9 mouse cellular contexts compared by ENCODE assay signal in the genomic region with DNA sequence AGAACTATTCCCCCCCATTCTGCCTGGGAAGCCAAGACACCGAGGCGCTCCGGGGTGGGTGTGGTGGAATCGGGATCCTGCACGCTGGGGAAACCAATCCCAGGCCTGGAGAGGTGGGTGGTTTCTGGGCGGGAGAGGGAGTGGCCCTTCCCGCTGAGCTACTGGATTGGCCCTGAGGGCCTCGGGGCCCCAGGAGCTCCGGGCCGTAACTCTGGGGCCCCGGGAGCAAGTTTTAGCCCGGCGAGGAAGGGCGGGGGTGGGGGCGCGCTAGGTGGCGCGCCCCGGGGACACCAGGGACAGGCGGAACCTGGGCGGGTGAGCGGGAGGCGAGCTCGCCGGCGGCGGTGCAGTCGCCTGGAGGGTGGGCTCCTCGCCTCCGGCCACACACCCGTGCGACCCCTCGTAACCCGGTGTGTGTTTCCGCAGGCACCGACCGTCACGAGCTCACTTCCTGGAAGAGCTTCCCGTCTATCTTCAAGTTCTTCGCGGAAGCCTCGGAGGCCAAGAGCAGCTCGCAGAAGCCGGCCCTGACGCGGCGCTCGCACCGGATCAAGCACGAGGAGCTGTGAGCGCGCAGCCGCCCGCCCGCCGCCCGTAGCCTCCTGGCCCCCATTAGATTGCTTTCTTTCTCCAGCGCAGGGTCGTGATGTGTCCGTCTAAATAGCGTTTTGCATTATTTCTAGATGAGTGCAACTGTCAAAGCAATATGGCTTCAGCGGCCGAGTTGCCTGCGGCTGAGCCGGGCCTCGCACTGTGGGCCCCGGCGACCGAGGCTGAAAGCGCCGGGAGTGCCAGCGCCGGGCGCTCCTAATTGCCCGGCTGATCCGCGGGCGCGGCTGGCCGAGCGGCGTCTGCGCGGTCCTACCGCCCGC. TPM values are rescaled to one million over a fixed set of nuclear protein-coding genes. Genes with fewer than 3 reads are reported as not detected.
DNase-seq lines count a peak whose midpoint lies in the region; ATAC-seq lines count a peak whose summit lies in the region.
"Had no signal": no experiment of that assay in that cellular context is flagged by ENCODE, and none has a peak within 500 bp of the region (broad histone marks: within the 10 kb centered on the region; RNA-seq: fewer than 3 reads in every experiment).

No protein-coding gene starts in this region.

- ATAC-seq in cerebellum, adult (ENCODE audit: insufficient number of reproducible peaks, low FRiP score, low TSS enrichment) = peak; percentile 94
- peak; percentile 91 for ATAC-seq in forebrain, embryonic 14.5 days
- peak; percentile 94 for ATAC-seq in liver, embryonic 16.5 days (ENCODE audit: low read depth)
- ATAC-seq in neural tube, embryonic 13.5 days (ENCODE audit: low read depth) = peak; percentile 94

- H3K36me3 ChIP-seq in forebrain, embryonic 14.5 days (ENCODE audit: control insufficient read depth, insufficient read depth, low read length) = no peaks in the 10 kb centered on the region
- no peaks in the 10 kb centered on the region for H3K36me3 ChIP-seq in liver, embryonic 16.5 days (ENCODE audit: control insufficient read depth, insufficient read depth)
- H3K36me3 ChIP-seq in neural tube, embryonic 13.5 days = no peaks in the 10 kb centered on the region

- 0 out of 2 replicates have a peak, but pooled peaks cover 3% of the 10 kb centered on the region for H3K4me1 ChIP-seq in forebrain, embryonic 14.5 days (ENCODE audit: control insufficient read depth, insufficient read depth, low read length)
- no peaks in the 10 kb centered on the region; the same call in 1 of the 2 replicates for H3K4me1 ChIP-seq in liver, embryonic 16.5 days (ENCODE audit: control insufficient read depth, low read depth, low read length)
- H3K4me1 ChIP-seq in neural tube, embryonic 13.5 days (replicated peaks) = peaks cover 17% of the 10 kb centered on the region

- peak overlapping the region; percentile 90 for H3K9ac ChIP-seq in forebrain, embryonic 14.5 days (ENCODE audit: low read length)
- peak overlapping the region; percentile 39 for H3K9ac ChIP-seq in liver, embryonic 16.5 days (ENCODE audit: low read depth, low read length)
- H3K9ac ChIP-seq in neural tube, embryonic 13.5 days = peak overlapping the region; percentile 80

- peaks cover 33% of the 10 kb centered on the region for H3K27me3 ChIP-seq in forebrain, embryonic 14.5 days (replicated peaks; ENCODE audit: control insufficient read depth, insufficient read depth, low read length)
- peaks cover 26% of the 10 kb centered on the region for H3K27me3 ChIP-seq in liver, embryonic 16.5 days (ENCODE audit: control insufficient read depth, insufficient read depth, low read depth, low read length)
- H3K27me3 ChIP-seq in neural tube, embryonic 13.5 days = peaks cover 25% of the 10 kb centered on the region

- peak overlapping the region; percentile 62 for H3K4me3 ChIP-seq in forebrain, embryonic 14.5 days (ENCODE audit: low read depth, low read length)
- H3K4me3 ChIP-seq in liver, embryonic 16.5 days (ENCODE audit: low read depth, low read length) = peak overlapping the region; percentile 60
- peak overlapping the region; percentile 70 for H3K4me3 ChIP-seq in neural tube, embryonic 13.5 days

- peak overlapping the region; percentile 97 for H3K27ac ChIP-seq in forebrain, embryonic 14.5 days (ENCODE audit: low read depth, low read length)
- H3K27ac ChIP-seq in liver, embryonic 16.5 days (ENCODE audit: low read length) = no peak overlapping the region
- H3K27ac ChIP-seq in neural tube, embryonic 13.5 days (replicated peaks) = peak overlapping the region; percentile 85

- H3K4me2 ChIP-seq in forebrain, embryonic 14.5 days (ENCODE audit: low read length) = peak overlapping the region; percentile 80
- peak overlapping the region; percentile 73 for H3K4me2 ChIP-seq in liver, embryonic 16.5 days (ENCODE audit: low read depth, low read length)
- H3K4me2 ChIP-seq in neural tube, embryonic 13.5 days = peak overlapping the region; percentile 79

- DNase-seq in MEL-GATA-1-ER (ENCODE audit: extremely low read depth, low read depth) = peak; percentile 49
- DNase-seq in forebrain, embryonic 14.5 days (ENCODE audit: low spot score) = peak; percentile 90
- peak; percentile 52 to 57 for DNase-seq in heart, postnatal 14 days
- peak; percentile 75 to 82 for DNase-seq in kidney, postnatal 4 days
- DNase-seq in thymus, postnatal 4 days = peak; percentile 53

- H3K9me3 ChIP-seq in forebrain, embryonic 14.5 days (replicated peaks; ENCODE audit: control insufficient read depth, low read length) = no peaks in the 10 kb centered on the region
- no peaks in the 10 kb centered on the region for H3K9me3 ChIP-seq in liver, embryonic 16.5 days (replicated peaks; ENCODE audit: control insufficient read depth, low read length)
- no peaks in the 10 kb centered on the region for H3K9me3 ChIP-seq in neural tube, embryonic 13.5 days

- under 1% methylated on average over 65 of the region's 86 CpGs for WGBS in forebrain, embryonic 14.5 days
- under 1% methylated on average over 84 of the region's 86 CpGs for WGBS in liver, embryonic 16.5 days (ENCODE audit: insufficient replicate concordance)
- under 1% methylated on average over 86 of the region's 86 CpGs for WGBS in neural tube, embryonic 13.5 days

- intact Hi-C loops in heart, postnatal 14 days (cut with DNase I) = no loop called here

RNA-seq across cellular contexts. Expression of a gene that starts 36.2 kb away (rescaled TPM):
- polyA plus RNA-seq in forebrain, embryonic 14.5 days (2014; fragmentation: Nextera tagmentation; extraction: Ambion mirVana) = 75.7 and 82.0 TPM in 2 replicates
- 1 to 10 TPM; 3.8 to 4.9 TPM for total RNA-seq in heart, postnatal 14 days (2021)
- 0.15 and 0.17 TPM in 2 replicates for polyA plus RNA-seq in liver, embryonic 16.5 days (2015; fragmentation: Nextera tagmentation; extraction: Ambion mirVana)
- polyA plus RNA-seq in neural tube, embryonic 13.5 days (2015; fragmentation: Nextera tagmentation; extraction: Ambion mirVana) = 46.8 and 47.9 TPM in 2 replicates
- total RNA-seq: neutrophil, adult 5-6 weeks had no signal

Comparison
In these comparisons a context has a peak if more than half of its experiments do, and no peak if none do; other contexts are left out.
1. H3K9ac ChIP-seq: peak in every context shown above with its lines; median percentile 90 in forebrain, embryonic 14.5 days; 80 in neural tube, embryonic 13.5 days; 39 in liver, embryonic 16.5 days.
2. RNA of a gene that starts 36.2 kb away (polyA plus RNA-seq): 75.7 to 82.0 TPM in forebrain, embryonic 14.5 days and 46.8 to 47.9 TPM in neural tube, embryonic 13.5 days; 0.15 to 0.17 TPM in liver, embryonic 16.5 days; every median in the first group is over 10 times any median in the second.
3. Peak in every context shown above with its lines, with median percentiles within 50 percentile points of each other: DNase-seq, ATAC-seq, H3K4me2 ChIP-seq and H3K4me3 ChIP-seq.